Mouse (Mus musculus) spleen, adult 2 months (tissue): ENCODE data around the gene Gm20388.

Experiments
- CTCF ChIP-seq: fragments of 200-500 bp; IDR thresholded peaks from 2 replicates; pipeline ENCODE4 v1.5.1; 2011; ENCODE audit warnings: mild to moderate bottlenecking, inconsistent platforms; ENCODE audit not compliant: insufficient read depth, insufficient read length, insufficient replicate concordance; ENCODE audit errors: extremely low read depth
- POLR2A ChIP-seq: fragments of 200-500 bp; IDR thresholded peaks from 2 replicates; pipeline ENCODE4 v1.6.1; 2011; ENCODE audit warnings: low read depth, low read length, inconsistent platforms

GRCm38 (mm10) chr8:123653994-123654569, 3743.4 kb downstream of the Gm20388 start:
- TF ChIP-seq POLR2A (no peak), CTCF (no peak)
